Comparison of ENCODE assay signal across 9 mouse cellular contexts in the genomic region with DNA sequence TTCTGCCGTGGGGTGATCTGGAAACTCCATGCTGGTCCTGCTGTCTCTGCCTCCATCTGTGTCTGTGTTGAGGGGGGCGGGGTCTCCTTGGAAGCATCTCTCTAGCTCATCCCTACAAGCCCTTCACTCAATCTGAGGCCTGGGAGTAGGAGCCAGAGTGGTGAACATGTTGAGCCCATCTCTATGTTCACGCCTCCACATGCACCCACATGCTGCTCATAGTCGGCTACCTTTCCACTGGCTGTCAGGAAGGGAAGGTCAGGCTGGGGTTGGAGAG. TPM values are rescaled to one million over a fixed set of nuclear protein-coding genes. Genes with fewer than 3 reads are reported as not detected.
A peak's percentile ranks its signal among the peaks of the same experiment; 100 is the strongest.
DNase-seq lines count a peak whose midpoint lies in the region; ATAC-seq and TF ChIP-seq lines count a peak whose summit lies in the region.
"Had no signal": no experiment of that assay in that cellular context is flagged by ENCODE, and none has a peak within 500 bp of the region (broad histone marks: within the 10 kb centered on the region; RNA-seq: fewer than 3 reads in every experiment).

No protein-coding gene starts in this region.

- no peaks in the 10 kb centered on the region for H3K9me3 ChIP-seq in embryonic facial prominence, embryonic 14.5 days (ENCODE audit: control insufficient read depth, low read length)
- no peaks in the 10 kb centered on the region for H3K9me3 ChIP-seq in limb, embryonic 10.5 days (replicated peaks)
- H3K9me3 ChIP-seq in neural tube, embryonic 15.5 days (replicated peaks), result no peaks in the 10 kb centered on the region

- no peak for TF ChIP-seq CTCF in layer of hippocampus, adult 2 months (conservative IDR thresholded peaks at IDR 0.05)

- no peaks in the 10 kb centered on the region for H3K27me3 ChIP-seq in embryonic facial prominence, embryonic 14.5 days (replicated peaks; ENCODE audit: control insufficient read depth, insufficient read depth, low read length)
- peaks cover 19% of the 10 kb centered on the region for H3K27me3 ChIP-seq in limb, embryonic 10.5 days (ENCODE audit: low read depth, poor library complexity, severe bottlenecking)
- no peaks in the 10 kb centered on the region for H3K27me3 ChIP-seq in neural tube, embryonic 15.5 days (replicated peaks)

- H3K4me1 ChIP-seq in embryonic facial prominence, embryonic 14.5 days (ENCODE audit: control insufficient read depth, insufficient read depth, low read length), result peaks cover 68% of the 10 kb centered on the region
- peaks cover 71% of the 10 kb centered on the region for H3K4me1 ChIP-seq in limb, embryonic 10.5 days
- H3K4me1 ChIP-seq in neural tube, embryonic 15.5 days, result peaks cover 67% of the 10 kb centered on the region

- 23% methylated on average over 4 of the region's 4 CpGs for WGBS in embryonic facial prominence, embryonic 14.5 days
- WGBS in limb, embryonic 10.5 days, result 34% methylated on average over 4 of the region's 4 CpGs
- 45% methylated on average over 4 of the region's 4 CpGs for WGBS in neural tube, embryonic 15.5 days

- H3K36me3 ChIP-seq in embryonic facial prominence, embryonic 14.5 days (ENCODE audit: control insufficient read depth, insufficient read depth, low read length), result peaks cover 15% of the 10 kb centered on the region; the same call in 1 of the 2 replicates
- peaks cover 4% of the 10 kb centered on the region; the same call in 1 of the 2 replicates for H3K36me3 ChIP-seq in limb, embryonic 10.5 days
- no peaks in the 10 kb centered on the region for H3K36me3 ChIP-seq in neural tube, embryonic 15.5 days

- peak overlapping the region; percentile 51 for H3K4me3 ChIP-seq in layer of hippocampus, adult 2 months
- H3K4me3 ChIP-seq in embryonic facial prominence, embryonic 14.5 days (ENCODE audit: low read depth, low read length), result peak overlapping the region; percentile 55
- peak overlapping the region; percentile 58 for H3K4me3 ChIP-seq in limb, embryonic 10.5 days
- H3K4me3 ChIP-seq in neural tube, embryonic 15.5 days (replicated peaks), result peak overlapping the region; percentile 39
- H3K4me3 ChIP-seq: megakaryocyte, embryonic 14.5 days had no signal

- H3K27ac ChIP-seq in layer of hippocampus, adult 2 months, result peak overlapping the region; percentile 77
- peak overlapping the region; percentile 98 for H3K27ac ChIP-seq in embryonic facial prominence, embryonic 14.5 days (replicated peaks; ENCODE audit: low read depth, low read length)
- peak overlapping the region; percentile 98 for H3K27ac ChIP-seq in limb, embryonic 10.5 days
- peak overlapping the region; percentile 80 for H3K27ac ChIP-seq in neural tube, embryonic 15.5 days (replicated peaks)

- no peak for DNase-seq in layer of hippocampus, adult 2 months (ENCODE audit: low spot score in 2 of 2)
- DNase-seq in layer of hippocampus, postnatal 25 days (ENCODE audit: extremely low spot score in 1 of 2, low spot score in 1 of 2), result no peak
- peak; percentile 55 for DNase-seq in embryonic facial prominence, embryonic 14.5 days (ENCODE audit: low spot score)
- no peak for DNase-seq in limb, embryonic 10.5 days (ENCODE audit: low spot score)
- no peak for DNase-seq in gastrocnemius, postnatal 14 days
- DNase-seq in layer of hippocampus, adult 9-11 months, result no peak
- no peak for DNase-seq in urinary bladder, postnatal 14 days (ENCODE audit: low spot score)

- ATAC-seq in embryonic facial prominence, embryonic 14.5 days (ENCODE audit: low read depth), result peak; percentile 32; the same call in 1 of the 2 replicates
- ATAC-seq in neural tube, embryonic 15.5 days (ENCODE audit: low FRiP score), result no peak

- H3K9ac ChIP-seq in embryonic facial prominence, embryonic 14.5 days (ENCODE audit: low read depth, low read length), result peak overlapping the region; percentile 74
- H3K9ac ChIP-seq in neural tube, embryonic 15.5 days (replicated peaks), result peak overlapping the region; percentile 55; the same call in 1 of the 2 replicates

- H3K4me2 ChIP-seq in embryonic facial prominence, embryonic 14.5 days (ENCODE audit: low read depth, low read length), result peak overlapping the region; percentile 80
- peak overlapping the region; percentile 77 for H3K4me2 ChIP-seq in neural tube, embryonic 15.5 days

- intact Hi-C loops in gastrocnemius, postnatal 14 days (cut with DNase I; ENCODE audit: low total_unique reads), result no loop called here

RNA-seq across cellular contexts. Expression of a gene that starts 0.5 kb away (rescaled TPM):
- 10 to 100 TPM; 14.5 to 15.2 TPM for total RNA-seq in layer of hippocampus, adult 2 months (2021)
- 10 to 100 TPM in 1 of 2 experiments, 1 to 10 TPM in 1; 8.8 to 10.5 TPM for total RNA-seq in layer of hippocampus, postnatal 25 days (2021)
- 180 and 188 TPM in 2 replicates for polyA plus RNA-seq in embryonic facial prominence, embryonic 14.5 days (2014; fragmentation: Nextera tagmentation; extraction: Ambion mirVana)
- 3.9 and 10.2 TPM in 2 replicates for polyA plus RNA-seq in limb, embryonic 10.5 days (2016; fragmentation: Nextera tagmentation; extraction: Ambion mirVana)
- polyA plus RNA-seq in neural tube, embryonic 15.5 days (2015; fragmentation: Nextera tagmentation; extraction: Ambion mirVana), result 24.5 and 25.8 TPM in 2 replicates
- total RNA-seq in gastrocnemius, postnatal 14 days (2021), result 10 to 100 TPM; 37.9 to 46.5 TPM

RNA-seq across cellular contexts. Expression of a gene that starts 54.2 kb away (rescaled TPM):
- 10 to 100 TPM; 64.7 to 72.0 TPM for total RNA-seq in layer of hippocampus, adult 2 months (2021)
- 10 to 100 TPM; 58.5 to 66.3 TPM for total RNA-seq in layer of hippocampus, postnatal 25 days (2021)
- polyA plus RNA-seq in embryonic facial prominence, embryonic 14.5 days (2014; fragmentation: Nextera tagmentation; extraction: Ambion mirVana), result 67.1 and 68.6 TPM in 2 replicates
- 71.4 and 73.4 TPM in 2 replicates for polyA plus RNA-seq in limb, embryonic 10.5 days (2016; fragmentation: Nextera tagmentation; extraction: Ambion mirVana)
- 65.6 and 69.7 TPM in 2 replicates for polyA plus RNA-seq in neural tube, embryonic 15.5 days (2015; fragmentation: Nextera tagmentation; extraction: Ambion mirVana)
- 10 to 100 TPM; 27.6 to 30.8 TPM for total RNA-seq in gastrocnemius, postnatal 14 days (2021)
